Mouse (Mus musculus) cerebral cortex, adult 2 months (tissue): ENCODE results near the gene Timm10.

ENCODE experiments used
- WGBS: fragments of 180-500 bp; shearing (Covaris S2); methylation state at CpG from one replicate; pipeline ENCODE4 v1.1.7; 2018; 5-methylcytosine and 5-hydroxymethylcytosine counted together

The Timm10 gene

GRCm38 (mm10) chr2:84861430-84861829, 34.6 kb downstream of the Timm10 start:
- WGBS: 95% methylated on average over 3 of the region's 3 CpGs

- WGBS: 79% methylated on average over 3 of the region's 3 CpGs
These were observed 35.4 kb downstream of the Timm10 start for GRCm38 (mm10) chr2:84862231-84862630.

- WGBS: 2% methylated on average over 47 of the region's 47 CpGs
These were observed 39.1 kb downstream of the Timm10 start for GRCm38 (mm10) chr2:84865616-84866571.

- WGBS: 15% methylated on average over 5 of the region's 5 CpGs
These were observed 41.7 kb downstream of the Timm10 start for GRCm38 (mm10) chr2:84868521-84868943.

- WGBS: 22% methylated on average over 2 of the region's 2 CpGs
These were observed 42.2 kb downstream of the Timm10 start for GRCm38 (mm10) chr2:84868977-84869376.

GRCm38 (mm10) chr2:84870623-84871160, 43.9 kb downstream of the Timm10 start:
- WGBS: 55% methylated on average over 4 of the region's 4 CpGs

GRCm38 (mm10) chr2:84872105-84872716, 45.4 kb downstream of the Timm10 start:
- WGBS: 3% methylated on average over 78 of the region's 78 CpGs

GRCm38 (mm10) chr2:84875842-84876241, 49.0 kb downstream of the Timm10 start:
- WGBS: 39% methylated on average over 6 of the region's 6 CpGs
